Mouse (Mus musculus) Muller cell, postnatal 12 days (primary cell): ENCODE measurements around the gene Fam168a.
"Not testable (repeated sequence)": the region's sequence is repeated elsewhere in the genome, so short reads cannot be mapped to it uniquely, and the experiment has no call there.

Experiments used
- DNase-seq: peaks from one replicate; pipeline ENCODE4 v3.0.0-alpha.2; 2015; ENCODE audit errors: inconsistent ontology term

The Fam168a gene

GRCm38 (mm10) chr7:100706883-100707480 is 547 bp downstream of the Fam168a start:
- DNase-seq: no peak

GRCm38 (mm10) chr7:100718741-100719140 is 12.3 kb downstream of the Fam168a start:
- DNase-seq: peak; percentile 85

GRCm38 (mm10) chr7:100722268-100722667 is 15.8 kb downstream of the Fam168a start:
- no peak for DNase-seq

- peak; percentile 71 for DNase-seq
Measured at GRCm38 (mm10) chr7:100723453-100724294, 17.2 kb downstream of the Fam168a start.

GRCm38 (mm10) chr7:100727538-100728085 is 21.2 kb downstream of the Fam168a start:
- no peak for DNase-seq

- no peak for DNase-seq
Measured at GRCm38 (mm10) chr7:100729778-100730177, 23.3 kb downstream of the Fam168a start.

GRCm38 (mm10) chr7:100732341-100733050 is 26.1 kb downstream of the Fam168a start:
- no peak for DNase-seq

- peak; percentile 91 for DNase-seq
Measured at GRCm38 (mm10) chr7:100733051-100733813, 26.8 kb downstream of the Fam168a start.

GRCm38 (mm10) chr7:100734201-100734600 is 27.8 kb downstream of the Fam168a start:
- peak; percentile 75 for DNase-seq

- not testable (repeated sequence) for DNase-seq
Measured at GRCm38 (mm10) chr7:100734905-100735304, 28.5 kb downstream of the Fam168a start.

- DNase-seq: no peak
Measured at GRCm38 (mm10) chr7:100736131-100736530, 29.7 kb downstream of the Fam168a start.

- no peak for DNase-seq
Measured at GRCm38 (mm10) chr7:100744372-100744771, 37.9 kb downstream of the Fam168a start.

- peak; percentile 58 for DNase-seq
Measured at GRCm38 (mm10) chr7:100750101-100750500, 43.7 kb downstream of the Fam168a start.

GRCm38 (mm10) chr7:100758718-100759117 is 52.3 kb downstream of the Fam168a start:
- DNase-seq: no peak

GRCm38 (mm10) chr7:100762726-100763125 is 56.3 kb downstream of the Fam168a start:
- DNase-seq: no peak

GRCm38 (mm10) chr7:100767568-100767967 is 61.1 kb downstream of the Fam168a start:
- DNase-seq: no peak

GRCm38 (mm10) chr7:100768009-100768408 is 61.6 kb downstream of the Fam168a start:
- no peak for DNase-seq

GRCm38 (mm10) chr7:100769534-100770083 is 63.2 kb downstream of the Fam168a start:
- DNase-seq: no peak

- DNase-seq: no peak
Measured at GRCm38 (mm10) chr7:100770669-100771341, 64.4 kb downstream of the Fam168a start.

GRCm38 (mm10) chr7:100774189-100774588 is 67.8 kb downstream of the Fam168a start:
- DNase-seq: no peak
